ENCODE assay signal across 8 mouse cellular contexts in genomic region chr10:122912086-122912690, GRCm38 (mm10).
A peak's percentile ranks its signal among the peaks of the same experiment; 100 is the strongest.
DNase-seq lines count a peak whose midpoint lies in the region; ATAC-seq and TF ChIP-seq lines count a peak whose summit lies in the region.

No protein-coding gene starts in this region.

- 38% methylated on average over 11 of the region's 12 CpGs for WGBS in heart, embryonic 13.5 days
- 75% methylated on average over 12 of the region's 12 CpGs for whole genome bisulfite sequencing in thymus, adult 2 months
- 44% methylated on average over 11 of the region's 12 CpGs for WGBS in intestine, embryonic 14.5 days

- H3K4me1 ChIP-seq in heart, embryonic 13.5 days: peaks cover 23% of the 10 kb centered on the region
- H3K4me1 ChIP-seq in thymus, adult 2 months (replicated peaks; ENCODE audit: control insufficient read depth, insufficient read depth, low read length): peaks cover 20% of the 10 kb centered on the region
- H3K4me1 ChIP-seq in intestine, embryonic 14.5 days (replicated peaks; ENCODE audit: control insufficient read depth, insufficient read depth, low read length): peaks cover 37% of the 10 kb centered on the region

- no peak for TF ChIP-seq CTCF in thymus, adult 2 months (IDR thresholded peaks at IDR 0.05; ENCODE audit: borderline replicate concordance, control insufficient read depth, extremely low read depth, insufficient read depth, low read length, poor library complexity)

- intact Hi-C loops in heart, postnatal 10 days (cut with DNase I): no loop called here

- no peaks in the 10 kb centered on the region for H3K9me3 ChIP-seq in heart, embryonic 13.5 days
- no peaks in the 10 kb centered on the region for H3K9me3 ChIP-seq in intestine, embryonic 14.5 days (ENCODE audit: control insufficient read depth, low read length)

- no peak for ATAC-seq in heart, embryonic 13.5 days (ENCODE audit: extremely low read depth, insufficient number of reproducible peaks, low FRiP score, low TSS enrichment)
- ATAC-seq in intestine, embryonic 14.5 days (replicated peaks; ENCODE audit: low FRiP score, low TSS enrichment, low read depth): no peak

- no peaks in the 10 kb centered on the region for H3K27me3 ChIP-seq in heart, embryonic 13.5 days (replicated peaks)
- H3K27me3 ChIP-seq in thymus, adult 2 months (ENCODE audit: control insufficient read depth, insufficient read depth, low read length): no peaks in the 10 kb centered on the region
- H3K27me3 ChIP-seq in intestine, embryonic 14.5 days (replicated peaks; ENCODE audit: control insufficient read depth, insufficient read depth, low read length): no peaks in the 10 kb centered on the region

- TF ChIP-seq POLR2A in thymus, adult 2 months (IDR thresholded peaks at IDR 0.05; ENCODE audit: control insufficient read depth, extremely low read depth, insufficient read depth, low read length, poor library complexity): no peak

- peak overlapping the region; percentile 57 for H3K4me2 ChIP-seq in heart, embryonic 13.5 days
- H3K4me2 ChIP-seq in intestine, embryonic 14.5 days (ENCODE audit: low read length): peak overlapping the region; percentile 22

- peak overlapping the region; percentile 91 for H3K27ac ChIP-seq in heart, embryonic 13.5 days (replicated peaks)
- H3K27ac ChIP-seq in thymus, adult 2 months (ENCODE audit: control insufficient read depth, insufficient read depth, low read length): 0 out of 2 replicates have a peak overlapping the region, but pooled peaks have one; percentile 27
- peak overlapping the region; percentile 94 for H3K27ac ChIP-seq in intestine, embryonic 14.5 days (ENCODE audit: low read depth)

- peak overlapping the region; percentile 28 for H3K4me3 ChIP-seq in heart, embryonic 13.5 days
- H3K4me3 ChIP-seq in thymus, adult 2 months (ENCODE audit: control insufficient read depth, insufficient read depth, low read length): no peak overlapping the region
- H3K4me3 ChIP-seq in intestine, embryonic 14.5 days (ENCODE audit: low read depth, low read length): no peak overlapping the region

- H3K36me3 ChIP-seq in heart, embryonic 13.5 days: peaks cover 7% of the 10 kb centered on the region
- peaks cover 19% of the 10 kb centered on the region for H3K36me3 ChIP-seq in thymus, adult 2 months (ENCODE audit: control insufficient read depth, insufficient read depth, low read length)
- H3K36me3 ChIP-seq in intestine, embryonic 14.5 days (ENCODE audit: control insufficient read depth, insufficient read depth, low read length): no peaks in the 10 kb centered on the region

- H3K9ac ChIP-seq in heart, embryonic 13.5 days: peak overlapping the region; percentile 37
- H3K9ac ChIP-seq in intestine, embryonic 14.5 days (ENCODE audit: low read length): no peak overlapping the region

- no peak for DNase-seq in heart, postnatal 10 days
- no peak for DNase-seq in thymus, adult 2 months
- DNase-seq in thymus, adult 18-20 months: no peak
- no peak for DNase-seq in intestine, embryonic 14.5 days (ENCODE audit: low spot score)
- DNase-seq in urinary bladder, postnatal 14 days (ENCODE audit: low spot score): no peak
- no peak for DNase-seq in urinary bladder, postnatal 36 days (ENCODE audit: low spot score in 2 of 2)
- DNase-seq in ovary, postnatal 10 days (ENCODE audit: low spot score): no peak

Comparison
In these comparisons a context has a peak if more than half of its experiments do, and no peak if none do; other contexts are left out.
1. H3K27ac ChIP-seq: peak in every context shown above with its lines; median percentile 94 in intestine, embryonic 14.5 days; 91 in heart, embryonic 13.5 days; 27 in thymus, adult 2 months.